Mouse (Mus musculus) liver, embryonic 16.5 days (tissue): ENCODE data around the gene Olfr1382. TPM values are rescaled to one million over a fixed set of nuclear protein-coding genes. Genes with fewer than 3 reads are reported as not detected.
"Not testable (repeated sequence)": the region's sequence is repeated elsewhere in the genome, so short reads cannot be mapped to it uniquely, and the experiment has no call there.

Experiments
- ATAC-seq: fragments of 200-750 bp; cut with Nextera tagmentation; 2 replicates; pipeline ENCODE4 v1.8.0; 2017; ENCODE audit warnings: low read depth, mild to moderate bottlenecking, moderate number of reproducible peaks, moderate library complexity
- H3K27ac ChIP-seq: fragments of 300-500 bp; sonication (generic); 2 replicates; pipeline ENCODE4 v1.5.1; 2014; ENCODE audit warnings: mild to moderate bottlenecking, low read length
- H3K27me3 ChIP-seq: fragments of 300-500 bp; sonication (generic); 2 replicates; pipeline ENCODE4 v1.6.1; 2014; ENCODE audit warnings: low read depth, low read length, mixed read lengths; ENCODE audit not compliant: control insufficient read depth, insufficient read depth
- H3K36me3 ChIP-seq: fragments of 300-500 bp; sonication (generic); 2 replicates; pipeline ENCODE4 v1.6.1; 2014; ENCODE audit warnings: mild to moderate bottlenecking; ENCODE audit not compliant: control insufficient read depth, insufficient read depth
- H3K4me1 ChIP-seq: fragments of 300-500 bp; sonication (generic); 2 replicates; pipeline ENCODE4 v1.6.1; 2014; ENCODE audit warnings: low read depth, low read length, mixed read lengths; ENCODE audit not compliant: control insufficient read depth
- H3K4me2 ChIP-seq: fragments of 300-500 bp; sonication (generic); 2 replicates; pipeline ENCODE4 v1.6.1; 2014; ENCODE audit warnings: low read depth, low read length, mixed read lengths
- H3K4me3 ChIP-seq: fragments of 300-500 bp; sonication (generic); 2 replicates; pipeline ENCODE4 v1.5.1; 2014; ENCODE audit warnings: low read depth, mild to moderate bottlenecking, low read length
- H3K9ac ChIP-seq: fragments of 300-500 bp; sonication (generic); 2 replicates; pipeline ENCODE4 v1.6.1; 2014; ENCODE audit warnings: low read depth, low read length
- H3K9me3 ChIP-seq: fragments of 300-500 bp; sonication (generic); replicated peaks from 2 replicates; pipeline ENCODE4 v1.6.1; 2016; ENCODE audit warnings: low read length; ENCODE audit not compliant: control insufficient read depth
- WGBS: fragments of 180-500 bp; shearing (Covaris S2); extraction: QIAGEN DNeasy Blood & Tissue Kit; methylation state at CpG from one replicate; pipeline ENCODE4 v1.1.7; 2014; ENCODE audit not compliant: insufficient replicate concordance; 5-methylcytosine and 5-hydroxymethylcytosine counted together
- polyA plus RNA-seq: library from polyadenylated mRNA; unstranded; fragments of >200 nt; fragmentation: Nextera tagmentation; extraction: Ambion mirVana; gene quantifications from 2 replicates; pipeline ENCODE4 v1.2.1, GENCODE M21; 2015

Olfr1382 gene
- polyA plus RNA-seq, result not detected in 2 replicates

DNA sequence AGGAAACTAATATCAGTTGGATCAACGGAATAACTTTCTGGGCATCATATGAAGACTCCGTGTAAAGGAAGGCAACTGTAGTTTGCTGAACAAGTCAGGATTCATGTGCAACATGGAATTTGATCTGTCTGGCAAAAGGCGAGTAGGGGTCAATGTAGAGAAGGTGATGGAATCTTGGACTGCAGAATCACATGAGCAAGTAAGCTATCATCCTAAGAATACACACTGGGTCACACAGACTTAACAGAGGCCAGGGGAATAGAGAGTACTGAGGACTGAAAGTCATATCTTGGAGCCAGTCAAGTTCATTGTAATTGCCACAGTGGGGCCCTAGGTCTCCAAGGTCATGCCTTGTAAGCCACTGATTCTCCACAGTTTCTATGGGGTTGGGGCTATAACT lies at the start of gene Olfr1382:
Gene Olfr1382, plus strand, starts transcription at position 301 of the 400 bp plus-strand sequence.
- ATAC-seq, result no peak
- Histone ChIP-seq H3K27me3 (no peaks in the 10 kb centered on the region), H3K4me3 (no peak within 1 kb of the TSS), H3K4me1 (no peaks in the 10 kb centered on the region), H3K4me2 (no peak within 1 kb of the TSS), H3K27ac (no peak within 1 kb of the TSS), H3K9me3 (no peaks in the 10 kb centered on the region), H3K36me3 (no peaks in the 10 kb centered on the region), H3K9ac (no peak within 1 kb of the TSS)
- WGBS, result 58% methylated on average over 3 of the region's 3 CpGs

GRCm38 (mm10) chr11:49485973-49486372 lies 42.1 kb upstream of the Olfr1382 start:
- H3K4me2 ChIP-seq, result no peak overlapping the region
- no peaks in the 10 kb centered on the region for H3K36me3 ChIP-seq
- no peak overlapping the region for H3K4me3 ChIP-seq
- no peaks in the 10 kb centered on the region for H3K4me1 ChIP-seq
- no peak overlapping the region for H3K27ac ChIP-seq
- H3K9me3 ChIP-seq, result no peaks in the 10 kb centered on the region
- ATAC-seq, result no peak
- H3K27me3 ChIP-seq, result no peaks in the 10 kb centered on the region
- no peak overlapping the region for H3K9ac ChIP-seq
- 30% methylated on average over 4 of the region's 4 CpGs for WGBS

DNA sequence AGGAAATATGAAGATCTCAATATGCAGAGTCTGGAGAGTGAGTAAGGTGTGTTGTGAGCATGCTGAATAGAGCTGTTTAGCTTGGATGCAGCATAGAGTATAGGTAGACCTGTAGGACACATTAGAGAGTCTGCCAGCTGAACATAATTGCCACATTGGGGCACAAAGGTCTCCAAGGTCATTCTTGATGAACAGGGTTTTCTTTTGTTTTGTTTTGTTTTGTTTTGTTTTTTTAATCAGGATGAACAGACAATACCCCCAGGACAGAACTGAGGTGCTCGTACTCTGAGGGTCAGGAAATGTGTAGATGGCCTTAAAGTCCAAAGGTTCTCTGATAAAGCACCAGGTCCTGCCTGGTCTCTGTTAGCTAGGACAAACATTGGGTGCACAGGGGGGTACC lies 39.3 kb upstream of the Olfr1382 start, which contains the start of gene Olfr1385:
Gene Olfr1385, plus strand, starts transcription at position 301 of the 400 bp plus-strand sequence.
- H3K9ac ChIP-seq, H3K27me3 ChIP-seq, H3K4me3 ChIP-seq, H3K36me3 ChIP-seq, ATAC-seq, H3K4me2 ChIP-seq, H3K27ac ChIP-seq, H3K9me3 ChIP-seq, H3K4me1 ChIP-seq: not testable (repeated sequence)
- 27% methylated on average over 1 of the region's 1 CpGs for WGBS

DNA sequence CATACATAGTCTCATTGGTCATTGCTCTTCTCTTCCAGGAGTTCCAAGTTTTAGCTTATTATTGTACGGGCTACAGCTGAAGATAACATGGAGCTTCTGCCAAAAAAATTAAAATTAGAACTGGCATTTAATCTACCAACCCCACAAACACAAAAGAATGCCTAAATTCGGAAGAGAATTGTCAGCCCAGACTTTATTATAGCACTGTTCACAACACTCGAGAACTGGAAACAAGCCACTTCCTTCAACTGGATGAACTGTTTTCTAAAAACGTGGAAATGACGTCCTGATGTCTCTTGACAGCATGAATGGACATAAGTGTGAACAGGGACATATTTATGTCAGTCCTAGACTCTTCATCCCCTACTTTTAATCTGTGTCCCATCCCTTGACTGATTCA lies 10.0 kb upstream of the Olfr1382 start:
- Histone ChIP-seq H3K36me3 (no peaks in the 10 kb centered on the region), H3K9ac (no peak overlapping the region), H3K4me3 (no peak overlapping the region), H3K27ac (no peak overlapping the region), H3K27me3 (no peaks in the 10 kb centered on the region), H3K9me3 (no peaks in the 10 kb centered on the region), H3K4me2 (no peak overlapping the region), H3K4me1 (no peaks in the 10 kb centered on the region)
- WGBS, result 35% methylated on average over 5 of the region's 5 CpGs
- no peak for ATAC-seq

- Histone ChIP-seq H3K4me2 (no peak within 1 kb of the TSS), H3K27me3 (no peaks in the 10 kb centered on the region), H3K9ac (no peak within 1 kb of the TSS), H3K9me3 (no peaks in the 10 kb centered on the region), H3K4me1 (no peaks in the 10 kb centered on the region), H3K27ac (no peak within 1 kb of the TSS), H3K4me3 (no peak within 1 kb of the TSS), H3K36me3 (no peaks in the 10 kb centered on the region)
- ATAC-seq, result no peak
Observed at GRCm38 (mm10) chr11:49519348-49519747, 8.7 kb upstream of the Olfr1382 start, which contains the start of gene Olfr1383. Olfr1383 (plus strand) TSS chr11:49519648.

- Histone ChIP-seq H3K27me3 (no peaks in the 10 kb centered on the region), H3K4me3 (no peak overlapping the region), H3K4me1 (no peaks in the 10 kb centered on the region), H3K36me3 (no peaks in the 10 kb centered on the region), H3K4me2 (no peak overlapping the region), H3K27ac (no peak overlapping the region), H3K9me3 (no peaks in the 10 kb centered on the region), H3K9ac (no peak overlapping the region)
- ATAC-seq, result no peak
Observed at GRCm38 (mm10) chr11:49532761-49533160, 4.7 kb downstream of the Olfr1382 start.

GRCm38 (mm10) chr11:49536631-49537030 lies 8.6 kb downstream of the Olfr1382 start:
- H3K27ac ChIP-seq, H3K4me2 ChIP-seq, H3K36me3 ChIP-seq, ATAC-seq, H3K9me3 ChIP-seq, H3K4me1 ChIP-seq, H3K9ac ChIP-seq, H3K27me3 ChIP-seq, H3K4me3 ChIP-seq: not testable (repeated sequence)
- WGBS, result 56% methylated on average over 2 of the region's 2 CpGs

DNA sequence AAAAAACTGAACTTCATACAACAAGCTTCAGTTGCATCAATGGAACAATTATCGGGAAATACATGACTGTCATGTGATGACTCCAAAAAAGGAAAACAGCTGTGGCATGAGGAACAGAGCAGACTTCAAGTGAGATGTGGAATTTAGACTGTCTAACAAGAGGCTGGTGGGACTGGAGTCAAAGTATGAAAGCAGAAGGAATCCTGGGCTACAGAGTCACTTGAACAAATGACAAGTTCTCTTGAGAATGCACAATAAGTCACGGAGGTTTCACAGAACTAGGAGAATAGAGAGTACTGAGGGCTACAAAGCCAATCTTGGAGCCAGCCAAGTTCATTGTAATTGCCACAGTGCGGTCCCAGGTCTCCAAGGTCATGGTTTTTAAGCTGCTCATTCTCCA lies 15.1 kb downstream of the Olfr1382 start, which contains the start of gene Olfr1381:
Gene Olfr1381, plus strand, starts transcription at position 301 of the 400 bp plus-strand sequence.
- not testable (repeated sequence) for H3K27ac ChIP-seq
- WGBS, result 60% methylated on average over 3 of the region's 3 CpGs

GRCm38 (mm10) chr11:49554033-49554432 lies 26.0 kb downstream of the Olfr1382 start:
- H3K4me2 ChIP-seq, H3K27me3 ChIP-seq, H3K27ac ChIP-seq, H3K36me3 ChIP-seq, H3K9me3 ChIP-seq, ATAC-seq, H3K9ac ChIP-seq, H3K4me1 ChIP-seq, H3K4me3 ChIP-seq: not testable (repeated sequence)
- WGBS, result 63% methylated on average over 3 of the region's 3 CpGs

More for the DNA sequence above, 15.1 kb downstream of the Olfr1382 start, which contains the start of gene Olfr1381:
- H3K36me3 ChIP-seq, H3K9me3 ChIP-seq, H3K27me3 ChIP-seq, H3K9ac ChIP-seq, H3K4me3 ChIP-seq, H3K4me1 ChIP-seq, ATAC-seq, H3K4me2 ChIP-seq: not testable (repeated sequence)
